ENCODE assay signal across 9 mouse cellular contexts in the genomic region with DNA sequence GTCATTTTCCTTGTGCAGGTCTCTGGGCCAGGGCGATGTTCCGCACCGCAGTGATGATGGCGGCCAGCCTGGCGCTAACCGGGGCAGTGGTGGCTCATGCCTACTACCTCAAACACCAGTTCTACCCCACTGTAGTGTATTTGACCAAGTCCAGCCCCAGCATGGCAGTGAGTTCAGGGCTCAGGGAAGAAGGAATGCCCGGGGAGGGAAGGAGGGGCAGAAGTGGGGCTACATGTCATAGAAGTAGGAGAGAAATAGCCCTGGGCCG. TPM values are rescaled to one million over a fixed set of nuclear protein-coding genes. Genes with fewer than 3 reads are reported as not detected.
DNase-seq lines count a peak whose midpoint lies in the region; ATAC-seq and TF ChIP-seq lines count a peak whose summit lies in the region.
"Had no signal": no experiment of that assay in that cellular context is flagged by ENCODE, and none has a peak within 500 bp of the region (broad histone marks: within the 10 kb centered on the region; RNA-seq: fewer than 3 reads in every experiment).

No protein-coding gene starts in this region.

- no peaks in the 10 kb centered on the region for H3K9me3 ChIP-seq in heart, embryonic 12.5 days (replicated peaks)
- no peaks in the 10 kb centered on the region for H3K9me3 ChIP-seq in ES-E14 (ENCODE audit: control insufficient read depth, insufficient read depth, low read depth, low read length)
- H3K9me3 ChIP-seq in forebrain, postnatal 0 days (ENCODE audit: low read length), result no peaks in the 10 kb centered on the region
- no peaks in the 10 kb centered on the region for H3K9me3 ChIP-seq in liver, embryonic 16.5 days (replicated peaks; ENCODE audit: control insufficient read depth, low read length)

- no peak for ATAC-seq in heart, embryonic 12.5 days (ENCODE audit: insufficient number of reproducible peaks, low FRiP score)
- ATAC-seq in forebrain, postnatal 0 days, result no peak
- ATAC-seq in liver, embryonic 16.5 days (ENCODE audit: low read depth), result no peak

- peak overlapping the region; percentile 97 for H3K9ac ChIP-seq in heart, embryonic 12.5 days
- peak overlapping the region; percentile 91 for H3K9ac ChIP-seq in ES-E14 (ENCODE audit: insufficient read depth, low read depth, low read length, poor library complexity, severe bottlenecking)
- H3K9ac ChIP-seq in forebrain, postnatal 0 days, result no peak overlapping the region
- peak overlapping the region; percentile 86 for H3K9ac ChIP-seq in liver, embryonic 16.5 days (ENCODE audit: low read depth, low read length)

- DNase-seq in heart, adult 9 months (ENCODE audit: low spot score in 2 of 2), result no peak
- DNase-seq in ES-E14 (ENCODE audit: low read depth, low spot score), result no peak
- DNase-seq in forebrain, postnatal 0 days, result no peak
- no peak for DNase-seq in urinary bladder, postnatal 25 days (ENCODE audit: low spot score)
- no peak for DNase-seq in right cerebral cortex, postnatal 36 days (ENCODE audit: low spot score in 2 of 2)
- DNase-seq in ovary, adult 18-20 months (ENCODE audit: low spot score), result no peak

- no peaks in the 10 kb centered on the region for H3K27me3 ChIP-seq in heart, embryonic 12.5 days (replicated peaks)
- H3K27me3 ChIP-seq in forebrain, postnatal 0 days (ENCODE audit: insufficient read depth, low read length), result no peaks in the 10 kb centered on the region
- H3K27me3 ChIP-seq in liver, embryonic 16.5 days (ENCODE audit: control insufficient read depth, insufficient read depth, low read depth, low read length), result no peaks in the 10 kb centered on the region
- H3K27me3 ChIP-seq: Patski had no signal

- peak overlapping the region; percentile 97 for H3K4me3 ChIP-seq in heart, embryonic 12.5 days
- peak overlapping the region; percentile 74 to 80 for H3K4me3 ChIP-seq in ES-E14 (ENCODE audit: insufficient read depth in 1 of 2, low read depth in 1 of 2, low read length in 2 of 2, poor library complexity in 1 of 2, severe bottlenecking in 1 of 2)
- H3K4me3 ChIP-seq in forebrain, postnatal 0 days (ENCODE audit: low read depth, low read length), result peak overlapping the region; percentile 89
- H3K4me3 ChIP-seq in liver, embryonic 16.5 days (ENCODE audit: low read depth, low read length), result peak overlapping the region; percentile 84

- in situ Hi-C loops in ES-E14 (cut with MboI; ENCODE audit: low sequenced_read_pairs in 2 of 2, unreplicated experiment in 2 of 2), result no loop called here

- H3K36me3 ChIP-seq in heart, embryonic 12.5 days, result peaks cover 46% of the 10 kb centered on the region
- peaks cover 42% of the 10 kb centered on the region for H3K36me3 ChIP-seq in ES-E14 (ENCODE audit: control insufficient read depth, insufficient read depth, low read length, poor library complexity, severe bottlenecking)
- H3K36me3 ChIP-seq in forebrain, postnatal 0 days (ENCODE audit: insufficient read depth), result peaks cover 44% of the 10 kb centered on the region
- peaks cover 44% of the 10 kb centered on the region for H3K36me3 ChIP-seq in liver, embryonic 16.5 days (ENCODE audit: control insufficient read depth, insufficient read depth)

- 81% methylated on average over 8 of the region's 8 CpGs for WGBS in heart, embryonic 12.5 days
- WGBS in forebrain, postnatal 0 days, result 93% methylated on average over 8 of the region's 8 CpGs
- WGBS in liver, embryonic 16.5 days (ENCODE audit: insufficient replicate concordance), result 78% methylated on average over 8 of the region's 8 CpGs

- no peak for TF ChIP-seq CTCF in forebrain, postnatal 0 days (IDR thresholded peaks at IDR 0.05; ENCODE audit: low read depth)

- peak overlapping the region; percentile 93 for H3K4me2 ChIP-seq in heart, embryonic 12.5 days
- H3K4me2 ChIP-seq in forebrain, postnatal 0 days (ENCODE audit: low read depth), result peak overlapping the region; percentile 95
- peak overlapping the region; percentile 98 for H3K4me2 ChIP-seq in liver, embryonic 16.5 days (ENCODE audit: low read depth, low read length)

- H3K4me1 ChIP-seq in heart, embryonic 12.5 days (replicated peaks), result peaks cover 26% of the 10 kb centered on the region
- H3K4me1 ChIP-seq in ES-E14 (ENCODE audit: control insufficient read depth in 2 of 2, insufficient read depth in 2 of 2, low read length in 2 of 2, poor library complexity in 1 of 2), result no peaks in the 10 kb centered on the region; a peak in 1 of 4 replicates
- H3K4me1 ChIP-seq in forebrain, postnatal 0 days (ENCODE audit: insufficient read depth), result peaks cover 12% of the 10 kb centered on the region; the same call in 1 of the 2 replicates
- peaks cover 33% of the 10 kb centered on the region for H3K4me1 ChIP-seq in liver, embryonic 16.5 days (ENCODE audit: control insufficient read depth, low read depth, low read length)

- H3K27ac ChIP-seq in heart, embryonic 12.5 days (ENCODE audit: poor library complexity, severe bottlenecking), result no peak overlapping the region
- no peak overlapping the region for H3K27ac ChIP-seq in ES-E14 (ENCODE audit: insufficient read depth, low read depth, low read length, poor library complexity, severe bottlenecking)
- no peak overlapping the region for H3K27ac ChIP-seq in forebrain, postnatal 0 days (ENCODE audit: low read depth, low read length)
- H3K27ac ChIP-seq in liver, embryonic 16.5 days (ENCODE audit: low read length), result no peak overlapping the region; the same call in 1 of the 2 replicates

TF ChIP-seq in ES-E14, 5 proteins besides CTCF, POLR2A, EP300 and RAD21:
- TF ChIP-seq CHD2 (IDR thresholded peaks at IDR 0.05; ENCODE audit: low read depth, low read length) (no peak), MAFK (IDR thresholded peaks at IDR 0.05; ENCODE audit: insufficient read depth, low read depth, low read length) (no peak), ZC3H11A (IDR thresholded peaks at IDR 0.05; ENCODE audit: borderline replicate concordance, low read depth, low read length) (no peak), HCFC1 (IDR thresholded peaks at IDR 0.05; ENCODE audit: borderline replicate concordance, insufficient read depth, low read length) (no peak), ZNF384 (IDR thresholded peaks at IDR 0.05; ENCODE audit: low read depth, low read length) (no peak)

RNA-seq across cellular contexts. Expression of gene Syvn1, which starts 1.5 kb away (rescaled TPM):
- polyA plus RNA-seq in heart, embryonic 12.5 days (2016; fragmentation: Nextera tagmentation; extraction: Ambion mirVana), result 21.1 and 21.8 TPM in 2 replicates
- total RNA-seq in ES-E14 (2012; rRNA removed), result 29.6 and 41.4 TPM in 2 replicates
- total RNA-seq in forebrain, postnatal 0 days (2014; rRNA removed), result 15.8 and 23.7 TPM in 2 replicates
- polyA plus RNA-seq in forebrain, postnatal 0 days (2015; fragmentation: Nextera tagmentation; extraction: Ambion mirVana), result 24.7 and 27.7 TPM in 2 replicates
- polyA plus RNA-seq in liver, embryonic 16.5 days (2015; fragmentation: Nextera tagmentation; extraction: Ambion mirVana), result 14.4 and 19.0 TPM in 2 replicates

RNA-seq across cellular contexts. Expression of gene Mrpl49, which starts 9.8 kb away (rescaled TPM):
- 58.5 and 64.4 TPM in 2 replicates for polyA plus RNA-seq in heart, embryonic 12.5 days (2016; fragmentation: Nextera tagmentation; extraction: Ambion mirVana)
- total RNA-seq in ES-E14 (2012; rRNA removed), result 55.9 and 62.7 TPM in 2 replicates
- 47.1 and 50.8 TPM in 2 replicates for total RNA-seq in forebrain, postnatal 0 days (2014; rRNA removed)
- polyA plus RNA-seq in forebrain, postnatal 0 days (2015; fragmentation: Nextera tagmentation; extraction: Ambion mirVana), result 54.4 and 55.7 TPM in 2 replicates
- polyA plus RNA-seq in liver, embryonic 16.5 days (2015; fragmentation: Nextera tagmentation; extraction: Ambion mirVana), result 37.4 and 38.5 TPM in 2 replicates

RNA-seq across cellular contexts. Expression of gene Fau, which starts 9.8 kb away (rescaled TPM):
- polyA plus RNA-seq in heart, embryonic 12.5 days (2016; fragmentation: Nextera tagmentation; extraction: Ambion mirVana), result 503 and 513 TPM in 2 replicates
- total RNA-seq in ES-E14 (2012; rRNA removed), result 1,469 and 1,510 TPM in 2 replicates
- total RNA-seq in forebrain, postnatal 0 days (2014; rRNA removed), result 1,002 and 1,178 TPM in 2 replicates
- 610 and 775 TPM in 2 replicates for polyA plus RNA-seq in forebrain, postnatal 0 days (2015; fragmentation: Nextera tagmentation; extraction: Ambion mirVana)
- 440 and 454 TPM in 2 replicates for polyA plus RNA-seq in liver, embryonic 16.5 days (2015; fragmentation: Nextera tagmentation; extraction: Ambion mirVana)

RNA-seq across cellular contexts. Expression of gene Znhit2, which starts 13.2 kb away (rescaled TPM):
- polyA plus RNA-seq in heart, embryonic 12.5 days (2016; fragmentation: Nextera tagmentation; extraction: Ambion mirVana), result 23.9 and 24.9 TPM in 2 replicates
- 18.2 and 23.2 TPM in 2 replicates for total RNA-seq in ES-E14 (2012; rRNA removed)
- total RNA-seq in forebrain, postnatal 0 days (2014; rRNA removed), result 42.5 and 50.8 TPM in 2 replicates
- polyA plus RNA-seq in forebrain, postnatal 0 days (2015; fragmentation: Nextera tagmentation; extraction: Ambion mirVana), result 46.1 and 47.1 TPM in 2 replicates
- polyA plus RNA-seq in liver, embryonic 16.5 days (2015; fragmentation: Nextera tagmentation; extraction: Ambion mirVana), result 15.3 and 17.7 TPM in 2 replicates

RNA-seq across cellular contexts. Expression of gene Tm7sf2, which starts 20.3 kb away (rescaled TPM):
- 8.4 and 9.2 TPM in 2 replicates for polyA plus RNA-seq in heart, embryonic 12.5 days (2016; fragmentation: Nextera tagmentation; extraction: Ambion mirVana)
- total RNA-seq in ES-E14 (2012; rRNA removed), result 14.0 and 23.2 TPM in 2 replicates
- total RNA-seq in forebrain, postnatal 0 days (2014; rRNA removed), result 70.6 and 79.6 TPM in 2 replicates
- polyA plus RNA-seq in forebrain, postnatal 0 days (2015; fragmentation: Nextera tagmentation; extraction: Ambion mirVana), result 37.1 and 43.3 TPM in 2 replicates
- polyA plus RNA-seq in liver, embryonic 16.5 days (2015; fragmentation: Nextera tagmentation; extraction: Ambion mirVana), result 48.0 and 53.7 TPM in 2 replicates
